Comparison of ENCODE assay signal across 23 mouse cellular contexts in the genomic region with DNA sequence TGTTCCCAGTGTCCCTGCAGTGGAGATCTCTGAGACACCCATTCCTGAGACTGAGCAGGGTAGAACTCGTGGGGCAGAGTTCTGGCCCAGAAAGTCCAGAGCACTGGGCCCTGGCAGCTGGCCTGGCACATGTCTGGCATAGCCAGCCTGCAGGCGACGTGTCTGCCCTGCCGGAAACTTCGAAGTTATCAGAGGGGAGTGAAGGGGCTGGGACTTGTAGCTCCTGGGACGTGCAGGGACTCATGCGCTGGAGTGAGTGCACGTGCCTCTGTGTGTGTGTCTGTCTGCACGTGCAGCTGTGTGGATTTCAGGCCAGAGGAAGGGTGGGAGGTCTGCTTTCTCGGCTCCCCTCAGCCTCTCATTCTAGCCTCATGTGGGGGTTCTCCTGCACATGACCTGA. TPM values are rescaled to one million over a fixed set of nuclear protein-coding genes. Genes with fewer than 3 reads are reported as not detected.
DNase-seq lines count a peak whose midpoint lies in the region; ATAC-seq and TF ChIP-seq lines count a peak whose summit lies in the region.
"Had no signal": no experiment of that assay in that cellular context is flagged by ENCODE, and none has a peak within 500 bp of the region (broad histone marks: within the 10 kb centered on the region; RNA-seq: fewer than 3 reads in every experiment).

No protein-coding gene starts in this region.

- intact Hi-C loops in heart, postnatal 36 days (cut with DNase I): no loop called here

- H3K36me3 ChIP-seq in heart, embryonic 12.5 days: no peaks in the 10 kb centered on the region
- H3K36me3 ChIP-seq in MEL (ENCODE audit: control insufficient read depth in 1 of 2, insufficient read depth in 2 of 2, low read length in 2 of 2): no peaks in the 10 kb centered on the region; a peak in 1 of 4 replicates
- H3K36me3 ChIP-seq in heart, postnatal 0 days (replicated peaks; ENCODE audit: control insufficient read depth, insufficient read depth, low read length): no peaks in the 10 kb centered on the region
- H3K36me3 ChIP-seq: midbrain, embryonic 13.5 days had no signal

- H3K27me3 ChIP-seq in heart, embryonic 12.5 days (replicated peaks): peaks cover 30% of the 10 kb centered on the region
- no peaks in the 10 kb centered on the region for H3K27me3 ChIP-seq in MEL (ENCODE audit: control insufficient read depth in 1 of 2, insufficient read depth in 2 of 2, low read length in 2 of 2)
- H3K27me3 ChIP-seq in heart, postnatal 0 days (ENCODE audit: control insufficient read depth, insufficient read depth, low read length): 0 out of 2 replicates have a peak, but pooled peaks cover 6% of the 10 kb centered on the region

- no peaks in the 10 kb centered on the region for H3K9me3 ChIP-seq in heart, embryonic 12.5 days (replicated peaks)
- H3K9me3 ChIP-seq in MEL (replicated peaks; ENCODE audit: insufficient read depth, low read length): no peaks in the 10 kb centered on the region
- H3K9me3 ChIP-seq in heart, postnatal 0 days (replicated peaks; ENCODE audit: control insufficient read depth, low read length): no peaks in the 10 kb centered on the region
- H3K9me3 ChIP-seq: forebrain, embryonic 13.5 days; midbrain, embryonic 13.5 days had no signal

- H3K9ac ChIP-seq in heart, embryonic 12.5 days: peak overlapping the region; percentile 32
- no peak overlapping the region; the same call in 1 of the 2 replicates for H3K9ac ChIP-seq in MEL (ENCODE audit: control insufficient read depth, low read depth, low read length, poor library complexity, severe bottlenecking)
- H3K9ac ChIP-seq in heart, postnatal 0 days (replicated peaks; ENCODE audit: low read depth, low read length): 0 out of 2 replicates have a peak overlapping the region, but pooled peaks have one; percentile 12
- H3K9ac ChIP-seq: forebrain, embryonic 13.5 days; midbrain, embryonic 13.5 days had no signal

- peaks cover 51% of the 10 kb centered on the region for H3K4me1 ChIP-seq in heart, embryonic 12.5 days (replicated peaks)
- peaks cover 7 to 15% of the 10 kb centered on the region in 2 experiments; a peak in 3 of 4 replicates for H3K4me1 ChIP-seq in MEL (ENCODE audit: control insufficient read depth in 1 of 2, insufficient read depth in 2 of 2, low read length in 2 of 2)
- H3K4me1 ChIP-seq in heart, postnatal 0 days (ENCODE audit: control insufficient read depth, insufficient read depth): peaks cover 20% of the 10 kb centered on the region

- TF ChIP-seq EP300 in MEL (IDR thresholded peaks at IDR 0.05; ENCODE audit: low read depth in 1 of 2, low read length in 2 of 2): no peak
- peak; percentile 73; the same call in 1 of the 2 replicates for TF ChIP-seq EP300 in heart, postnatal 0 days (IDR thresholded peaks at IDR 0.05; ENCODE audit: low read depth)

- WGBS in heart, embryonic 12.5 days: 15% methylated on average over 10 of the region's 10 CpGs
- WGBS in heart, postnatal 0 days: 11% methylated on average over 10 of the region's 10 CpGs

- peak; percentile 43 for DNase-seq in embryo, embryonic 10 days (ENCODE audit: low spot score)
- DNase-seq in embryo, embryonic 11 days: no peak
- DNase-seq in heart, postnatal 36 days: no peak
- peak; percentile 68 for DNase-seq in MEL (ENCODE audit: low read depth, low spot score)
- peak; percentile 62 for DNase-seq in heart, postnatal 0 days (ENCODE audit: low spot score)
- DNase-seq in spleen, adult 12 weeks (ENCODE audit: low spot score): no peak
- DNase-seq in frontal cortex, postnatal 10 days (ENCODE audit: low spot score in 2 of 2): no peak
- DNase-seq: adrenal gland, postnatal 10 days; cerebellum, adult 2 months; kidney, adult 2 months; kidney, postnatal 14 days; layer of hippocampus, adult 9-11 months; lung, adult 18-20 months; retina, postnatal 1 day; right cerebral cortex, postnatal 4 days; thymus, adult 18-20 months had no signal

- no peak for ATAC-seq in heart, embryonic 12.5 days (ENCODE audit: insufficient number of reproducible peaks, low FRiP score)
- peak; percentile 66 for ATAC-seq in heart, postnatal 0 days (ENCODE audit: insufficient read depth, low read depth)
- ATAC-seq: CD4-positive, CD25-positive, alpha-beta regulatory T cell, adult 4 months; forebrain, embryonic 13.5 days; midbrain, embryonic 13.5 days had no signal

- no peak for TF ChIP-seq RAD21 in MEL (IDR thresholded peaks at IDR 0.05; ENCODE audit: low read depth, low read length)

- no peak for TF ChIP-seq POLR2A in MEL (IDR thresholded peaks at IDR 0.05; ENCODE audit: control insufficient read depth in 1 of 2, insufficient read depth in 1 of 2, low read depth in 1 of 2, low read length in 2 of 2, poor library complexity in 1 of 2)

- no peak for TF ChIP-seq CTCF in MEL (IDR thresholded peaks at IDR 0.05 in 2 of 3, conservative IDR thresholded peaks at IDR 0.05 in 1 of 3; ENCODE audit: control insufficient read depth in 1 of 3, insufficient read depth in 1 of 3, low read depth in 2 of 3, low read length in 3 of 3, poor library complexity in 1 of 3, severe bottlenecking in 1 of 3)
- TF ChIP-seq CTCF in heart, postnatal 0 days (IDR thresholded peaks at IDR 0.05; ENCODE audit: low read depth): no peak

- H3K4me3 ChIP-seq in heart, embryonic 12.5 days: no peak overlapping the region
- H3K4me3 ChIP-seq in MEL (ENCODE audit: control insufficient read depth in 1 of 2, insufficient read depth in 1 of 2, low read depth in 2 of 2, low read length in 2 of 2): no peak overlapping the region
- no peak overlapping the region for H3K4me3 ChIP-seq in heart, postnatal 0 days (ENCODE audit: low read depth, low read length)
- H3K4me3 ChIP-seq: forebrain, embryonic 13.5 days; midbrain, embryonic 13.5 days had no signal

- H3K4me2 ChIP-seq in heart, embryonic 12.5 days: no peak overlapping the region
- H3K4me2 ChIP-seq in heart, postnatal 0 days (ENCODE audit: low read depth, low read length): no peak overlapping the region
- H3K4me2 ChIP-seq: forebrain, embryonic 13.5 days; midbrain, embryonic 13.5 days had no signal

- H3K79me2 ChIP-seq in MEL (ENCODE audit: control insufficient read depth, insufficient read depth, low read length, poor library complexity): no peaks in the 10 kb centered on the region; the same call in 1 of the 2 replicates

- peak overlapping the region; percentile 25; the same call in 1 of the 2 replicates for H3K27ac ChIP-seq in heart, embryonic 12.5 days (ENCODE audit: poor library complexity, severe bottlenecking)
- H3K27ac ChIP-seq in MEL (ENCODE audit: control insufficient read depth, low read depth, low read length): no peak overlapping the region
- H3K27ac ChIP-seq in heart, postnatal 0 days (ENCODE audit: low read depth): 0 out of 2 replicates have a peak overlapping the region, but pooled peaks have one; percentile 22
- H3K27ac ChIP-seq: forebrain, embryonic 13.5 days; midbrain, embryonic 13.5 days had no signal

TF ChIP-seq in MEL, 35 proteins besides CTCF, POLR2A, EP300 and RAD21:
- TF ChIP-seq ZKSCAN1 (IDR thresholded peaks at IDR 0.05; ENCODE audit: low read depth, low read length): no peak
- no peak for TF ChIP-seq KAT2A (conservative IDR thresholded peaks at IDR 0.05; ENCODE audit: low read depth, low read length)
- peak; percentile 98 for TF ChIP-seq BHLHE40 (IDR thresholded peaks at IDR 0.05; ENCODE audit: borderline replicate concordance, low read depth, low read length)
- peak; percentile 45; the same call in 1 of the 2 replicates for TF ChIP-seq USF1 (IDR thresholded peaks at IDR 0.05; ENCODE audit: low read depth, low read length)
- TF ChIP-seq POLR2AphosphoS5 (IDR thresholded peaks at IDR 0.05; ENCODE audit: borderline replicate concordance, low read depth, low read length): no peak
- peak; percentile 81 for TF ChIP-seq MAX (IDR thresholded peaks at IDR 0.05; ENCODE audit: low read length)
- peak; percentile 51; the same call in 1 of the 2 replicates for TF ChIP-seq ETS1 (IDR thresholded peaks at IDR 0.05; ENCODE audit: low read depth, low read length)
- no peak for TF ChIP-seq ELF1 (IDR thresholded peaks at IDR 0.05; ENCODE audit: low read depth, low read length)
- TF ChIP-seq E2F4 (IDR thresholded peaks at IDR 0.05; ENCODE audit: borderline replicate concordance, low read depth, low read length): no peak
- no peak for TF ChIP-seq USF2 (IDR thresholded peaks at IDR 0.05; ENCODE audit: borderline replicate concordance in 1 of 2, insufficient read depth in 1 of 2, low read depth in 1 of 2, low read length in 2 of 2)
- TF ChIP-seq TBP (IDR thresholded peaks at IDR 0.05; ENCODE audit: low read depth, low read length): no peak
- no peak for TF ChIP-seq SMC3 (IDR thresholded peaks at IDR 0.05; ENCODE audit: low read depth, low read length)
- peak; percentile 82 for TF ChIP-seq MXI1 (IDR thresholded peaks at IDR 0.05; ENCODE audit: low read depth, low read length)

RNA-seq across cellular contexts. Expression of a gene that starts 4.3 kb away (rescaled TPM):
- polyA plus RNA-seq in heart, embryonic 12.5 days (2016; fragmentation: Nextera tagmentation; extraction: Ambion mirVana): 0.61 TPM in 1 of 2 replicates, not detected in the other
- not detected for total RNA-seq in heart, postnatal 36 days (2021)
- 0.81 and 2.1 TPM in 2 replicates for total RNA-seq in MEL (2012; rRNA removed)
- polyA plus RNA-seq in MEL (2012; ENCODE audit: insufficient read depth in 1 of 2, insufficient read length in 2 of 2, low read depth in 1 of 2, low replicate concordance in 2 of 2, missing spikeins in 1 of 2): 1 to 10 TPM in 1 of 2 experiments, not detected in 1; 2.7 TPM
- not detected in 2 replicates for total RNA-seq in heart, postnatal 0 days (2014; rRNA removed; ENCODE audit: low replicate concordance)
- 0.25 TPM in 1 of 2 replicates, not detected in the other for polyA plus RNA-seq in heart, postnatal 0 days (2015; fragmentation: Nextera tagmentation; extraction: Ambion mirVana)
- total RNA-seq: adrenal gland, postnatal 10 days; hematopoietic stem cell, adult 5-6 weeks; liver, adult 2 months; neutrophil, adult 5-6 weeks had no signal
- polyA plus RNA-seq: CD4-positive, CD25-positive, alpha-beta regulatory T cell, adult 4 months; kidney, adult 2 months; liver, adult 2 months; midbrain, embryonic 13.5 days had no signal

RNA-seq across cellular contexts. Expression of a gene that starts 42.7 kb away (rescaled TPM):
- polyA plus RNA-seq in heart, embryonic 12.5 days (2016; fragmentation: Nextera tagmentation; extraction: Ambion mirVana): 41.2 and 41.4 TPM in 2 replicates
- total RNA-seq in heart, postnatal 36 days (2021): 10 to 100 TPM; 84.6 to 88.1 TPM
- 12.0 and 12.3 TPM in 2 replicates for total RNA-seq in MEL (2012; rRNA removed)
- 10 to 100 TPM in 1 of 2 experiments, not detected in 1; 37.9 TPM for polyA plus RNA-seq in MEL (2012; ENCODE audit: insufficient read depth in 1 of 2, insufficient read length in 2 of 2, low read depth in 1 of 2, low replicate concordance in 2 of 2, missing spikeins in 1 of 2)
- 79.1 and 81.5 TPM in 2 replicates for total RNA-seq in heart, postnatal 0 days (2014; rRNA removed; ENCODE audit: low replicate concordance)
- polyA plus RNA-seq in heart, postnatal 0 days (2015; fragmentation: Nextera tagmentation; extraction: Ambion mirVana): 45.9 and 53.2 TPM in 2 replicates

RNA-seq across cellular contexts. Expression of a gene that starts 43.3 kb away (rescaled TPM):
- 128 and 129 TPM in 2 replicates for polyA plus RNA-seq in heart, embryonic 12.5 days (2016; fragmentation: Nextera tagmentation; extraction: Ambion mirVana)
- 100 to 1,000 TPM; 140 to 155 TPM for total RNA-seq in heart, postnatal 36 days (2021)
- 66.2 and 68.0 TPM in 2 replicates for total RNA-seq in MEL (2012; rRNA removed)
- 100 to 1,000 TPM in 1 of 2 experiments, not detected in 1; 159 TPM for polyA plus RNA-seq in MEL (2012; ENCODE audit: insufficient read depth in 1 of 2, insufficient read length in 2 of 2, low read depth in 1 of 2, low replicate concordance in 2 of 2, missing spikeins in 1 of 2)
- 34.7 and 98.0 TPM in 2 replicates for total RNA-seq in heart, postnatal 0 days (2014; rRNA removed; ENCODE audit: low replicate concordance)
- 152 and 162 TPM in 2 replicates for polyA plus RNA-seq in heart, postnatal 0 days (2015; fragmentation: Nextera tagmentation; extraction: Ambion mirVana)

Comparison
In these comparisons a context has a peak if more than half of its experiments do, and no peak if none do; other contexts are left out.
1. DNase-seq: peak in embryo, embryonic 10 days (single experiment), MEL (single experiment) and heart, postnatal 0 days (single experiment); none in embryo, embryonic 11 days (single experiment), heart, postnatal 36 days (0 of 2), spleen, adult 12 weeks (single experiment) and frontal cortex, postnatal 10 days (0 of 2).